Mouse (Mus musculus): ENCODE measurements around the gene Gpc3.

- no peak for TF ChIP-seq CTCF (IDR thresholded peaks at IDR 0.05; ENCODE audit: low read depth)
- no peak for TF ChIP-seq EP300 (IDR thresholded peaks at IDR 0.05; ENCODE audit: low read depth)
Measured at GRCm38 (mm10) chrX:52372436-52372835, 241.3 kb downstream of the Gpc3 start.
